Mouse (Mus musculus): ENCODE measurements around the gene AI837181. TPM values are rescaled to one million over a fixed set of nuclear protein-coding genes. Genes with fewer than 3 reads are reported as not detected.

The AI837181 gene
- polyA plus RNA-seq, 1 experiment from 2014 or later: 65.4 TPM

DNA sequence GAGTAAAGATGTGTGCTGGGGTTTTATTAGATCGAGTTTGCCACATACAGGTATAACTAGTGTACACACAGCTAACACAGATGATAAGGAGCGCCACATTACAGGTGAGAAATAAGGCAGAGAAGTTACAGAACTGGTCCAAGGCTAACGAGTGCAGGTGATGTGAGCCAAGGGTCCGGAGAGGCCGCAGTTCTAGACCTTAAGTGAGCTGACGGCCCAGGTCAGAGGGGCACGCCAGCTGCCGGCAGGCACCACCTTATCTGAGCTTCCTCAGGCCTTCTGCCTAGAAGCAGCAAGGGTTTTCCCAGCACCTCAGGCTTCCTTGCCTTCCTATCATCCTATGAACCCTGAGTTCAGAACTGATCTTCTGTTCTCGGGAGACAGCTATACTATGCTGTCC is 5.3 kb upstream of the AI837181 start:
- WGBS: 93% methylated on average over 9 of the region's 9 CpGs
- Histone ChIP-seq H3K9me3 (no peaks in the 10 kb centered on the region), H3K36me3 (peaks cover 36% of the 10 kb centered on the region; the same call in 1 of the 2 replicates), H3K9ac (no peak overlapping the region), H3K27me3 (replicated peaks) (no peaks in the 10 kb centered on the region), H3K4me2 (replicated peaks) (no peak overlapping the region), H3K4me3 (no peak overlapping the region), H3K27ac (no peak overlapping the region), H3K4me1 (peaks cover 14% of the 10 kb centered on the region)
- ATAC-seq (ENCODE audit: low FRiP score, low read depth): no peak

DNA sequence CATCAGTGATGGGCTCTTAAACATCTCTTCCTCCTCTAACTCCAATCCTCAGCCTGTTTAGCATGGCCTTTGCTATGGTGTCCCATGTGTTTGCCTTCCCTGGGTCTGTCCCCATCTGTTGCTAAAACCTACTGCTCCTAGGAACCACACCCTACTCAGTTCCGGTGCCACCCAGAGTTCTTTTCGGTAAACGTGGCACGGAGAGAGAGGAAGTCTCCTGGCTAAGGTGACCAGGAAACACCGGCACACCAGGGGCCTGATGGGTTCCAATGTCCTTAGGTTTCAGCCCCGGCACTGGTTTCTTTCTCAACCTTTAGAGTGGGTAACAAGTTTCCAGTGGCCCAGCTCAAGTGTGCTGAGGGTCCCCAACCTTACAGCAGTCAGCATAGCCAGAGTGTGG is 4.4 kb upstream of the AI837181 start:
- no peaks in the 10 kb centered on the region for H3K9me3 ChIP-seq
- no peak for ATAC-seq (ENCODE audit: low FRiP score, low read depth)

DNA sequence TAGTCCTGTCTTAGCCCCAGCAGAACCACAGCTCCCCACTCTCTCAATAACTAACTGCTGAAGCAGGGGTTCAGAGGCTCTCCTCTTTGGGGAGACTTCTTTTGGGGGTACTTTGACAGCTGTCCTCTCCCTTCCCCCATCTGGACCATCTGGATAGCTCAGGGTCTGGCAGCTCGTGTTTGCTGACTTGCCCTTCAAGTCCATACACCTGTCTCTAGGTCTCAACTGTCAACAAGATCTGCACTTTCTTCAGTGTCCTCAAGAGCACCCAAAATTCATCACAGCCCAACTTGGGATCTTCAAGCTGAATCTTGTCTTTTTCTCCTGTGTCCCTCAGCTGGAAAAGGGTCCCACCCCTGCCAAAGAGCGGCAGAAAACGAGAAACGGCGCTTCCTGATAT is 3.2 kb upstream of the AI837181 start:
- ATAC-seq (ENCODE audit: low FRiP score, low read depth): no peak
- H3K4me1 ChIP-seq: peaks cover 26% of the 10 kb centered on the region
- H3K27ac ChIP-seq: no peak overlapping the region
- no peak overlapping the region for H3K4me2 ChIP-seq (replicated peaks)
- no peak overlapping the region for H3K4me3 ChIP-seq
- peaks cover 45% of the 10 kb centered on the region for H3K36me3 ChIP-seq
- no peak overlapping the region for H3K9ac ChIP-seq
- 86% methylated on average over 5 of the region's 5 CpGs for WGBS
- no peaks in the 10 kb centered on the region for H3K27me3 ChIP-seq (replicated peaks)
- no peaks in the 10 kb centered on the region for H3K9me3 ChIP-seq

More for the DNA sequence above, 4.4 kb upstream of the AI837181 start:
- no peak overlapping the region for H3K27ac ChIP-seq
- H3K36me3 ChIP-seq: peaks cover 36% of the 10 kb centered on the region; the same call in 1 of the 2 replicates
- H3K27me3 ChIP-seq (replicated peaks): no peaks in the 10 kb centered on the region
- no peak overlapping the region for H3K4me3 ChIP-seq
- H3K4me1 ChIP-seq: peaks cover 14% of the 10 kb centered on the region
- H3K9ac ChIP-seq: no peak overlapping the region
- no peak overlapping the region for H3K4me2 ChIP-seq (replicated peaks)
- 93% methylated on average over 6 of the region's 6 CpGs for WGBS

DNA sequence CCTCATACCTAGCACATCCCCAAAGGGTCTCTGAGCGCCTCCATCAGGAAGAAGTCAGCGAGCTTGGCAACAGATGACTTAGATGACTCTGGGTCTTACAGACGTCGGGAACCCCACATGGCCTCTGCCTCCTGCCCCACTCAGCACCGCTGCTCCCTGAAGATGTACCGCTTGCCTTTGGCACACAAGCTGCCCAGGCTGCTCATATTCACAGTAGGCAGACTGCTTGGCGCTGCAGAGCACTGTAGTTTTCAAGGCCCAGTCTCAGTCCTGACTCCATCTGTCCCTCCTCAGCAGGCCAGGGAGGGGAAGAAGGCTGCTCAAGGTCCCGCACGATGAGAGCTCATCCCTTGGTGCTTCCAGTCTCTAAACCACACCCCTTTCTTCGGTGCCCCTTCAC is 2.7 kb upstream of the AI837181 start:
- no peak for ATAC-seq (ENCODE audit: low FRiP score, low read depth)
- no peak overlapping the region for H3K4me2 ChIP-seq (replicated peaks)
- no peaks in the 10 kb centered on the region for H3K27me3 ChIP-seq (replicated peaks)
- peaks cover 50% of the 10 kb centered on the region for H3K36me3 ChIP-seq
- no peaks in the 10 kb centered on the region for H3K9me3 ChIP-seq
- no peak overlapping the region for H3K4me3 ChIP-seq
- no peak overlapping the region for H3K9ac ChIP-seq
- H3K27ac ChIP-seq: no peak overlapping the region
- H3K4me1 ChIP-seq: peaks cover 29% of the 10 kb centered on the region
- WGBS: 89% methylated on average over 10 of the region's 10 CpGs

DNA sequence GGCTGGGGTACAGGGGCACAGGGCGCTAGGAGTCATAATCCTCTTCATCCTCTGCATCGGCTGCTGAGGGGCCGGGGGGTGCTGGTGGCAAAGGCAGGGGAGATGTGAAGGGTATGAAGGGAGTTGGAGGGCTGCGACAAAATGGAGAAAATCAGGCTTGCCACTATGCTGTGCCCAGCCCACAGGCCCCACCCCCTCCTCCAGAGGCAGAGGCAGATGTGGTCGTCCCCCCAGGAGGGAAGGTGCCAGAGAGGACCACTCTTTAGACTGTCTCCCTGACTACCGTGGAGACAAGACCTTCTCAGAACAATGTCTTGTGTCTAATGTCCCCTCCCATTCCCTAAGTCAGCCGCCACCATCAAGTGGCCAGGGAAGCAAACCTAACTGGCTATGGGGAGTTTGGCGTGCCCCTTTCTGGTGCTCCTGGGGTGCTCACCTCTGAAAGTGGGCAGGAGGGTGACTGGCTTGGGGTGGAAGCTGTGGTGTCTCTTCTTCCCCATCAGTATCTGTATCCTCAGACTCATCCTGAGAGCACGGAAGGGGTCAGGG is 2.0 kb upstream of the AI837181 start:
- peaks cover 48% of the 10 kb centered on the region for H3K36me3 ChIP-seq
- no peaks in the 10 kb centered on the region for H3K9me3 ChIP-seq
- H3K4me2 ChIP-seq (replicated peaks): peak overlapping the region; percentile 90
- 71% methylated on average over 9 of the region's 9 CpGs for WGBS
- H3K4me3 ChIP-seq: no peak overlapping the region
- H3K27ac ChIP-seq: no peak overlapping the region
- ATAC-seq (ENCODE audit: low FRiP score, low read depth): no peak
- no peaks in the 10 kb centered on the region for H3K27me3 ChIP-seq (replicated peaks)
- peak overlapping the region; percentile 0; the same call in 1 of the 2 replicates for H3K9ac ChIP-seq
- peaks cover 29% of the 10 kb centered on the region for H3K4me1 ChIP-seq

DNA sequence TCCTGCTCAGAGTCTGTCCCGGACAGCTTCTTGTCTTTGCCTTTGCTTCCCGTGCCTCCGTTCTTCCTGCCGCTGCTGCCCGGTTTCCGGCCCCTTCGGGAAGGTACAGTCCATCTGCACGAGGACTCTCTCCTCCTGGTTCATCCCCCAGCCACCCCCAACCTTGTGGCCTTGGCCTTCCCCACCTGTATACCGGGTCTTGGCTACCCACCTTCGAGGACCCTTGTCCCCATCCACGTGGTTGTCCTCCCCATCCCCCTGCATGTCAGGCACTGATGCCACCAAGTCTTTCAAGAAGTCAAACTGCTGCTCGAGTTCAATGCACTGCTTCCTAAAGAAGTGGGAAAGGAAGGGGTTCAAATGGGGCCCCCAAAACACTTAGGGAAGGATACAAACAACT is 1.4 kb upstream of the AI837181 start:
- Histone ChIP-seq H3K27ac (no peak overlapping the region), H3K4me2 (replicated peaks) (peak overlapping the region; percentile 90), H3K4me3 (peak overlapping the region; percentile 82), H3K9ac (peak overlapping the region; percentile 87), H3K27me3 (replicated peaks) (no peaks in the 10 kb centered on the region), H3K4me1 (peaks cover 29% of the 10 kb centered on the region), H3K36me3 (peaks cover 43% of the 10 kb centered on the region), H3K9me3 (no peaks in the 10 kb centered on the region)
- ATAC-seq (ENCODE audit: low FRiP score, low read depth): no peak
- 77% methylated on average over 12 of the region's 12 CpGs for WGBS

DNA sequence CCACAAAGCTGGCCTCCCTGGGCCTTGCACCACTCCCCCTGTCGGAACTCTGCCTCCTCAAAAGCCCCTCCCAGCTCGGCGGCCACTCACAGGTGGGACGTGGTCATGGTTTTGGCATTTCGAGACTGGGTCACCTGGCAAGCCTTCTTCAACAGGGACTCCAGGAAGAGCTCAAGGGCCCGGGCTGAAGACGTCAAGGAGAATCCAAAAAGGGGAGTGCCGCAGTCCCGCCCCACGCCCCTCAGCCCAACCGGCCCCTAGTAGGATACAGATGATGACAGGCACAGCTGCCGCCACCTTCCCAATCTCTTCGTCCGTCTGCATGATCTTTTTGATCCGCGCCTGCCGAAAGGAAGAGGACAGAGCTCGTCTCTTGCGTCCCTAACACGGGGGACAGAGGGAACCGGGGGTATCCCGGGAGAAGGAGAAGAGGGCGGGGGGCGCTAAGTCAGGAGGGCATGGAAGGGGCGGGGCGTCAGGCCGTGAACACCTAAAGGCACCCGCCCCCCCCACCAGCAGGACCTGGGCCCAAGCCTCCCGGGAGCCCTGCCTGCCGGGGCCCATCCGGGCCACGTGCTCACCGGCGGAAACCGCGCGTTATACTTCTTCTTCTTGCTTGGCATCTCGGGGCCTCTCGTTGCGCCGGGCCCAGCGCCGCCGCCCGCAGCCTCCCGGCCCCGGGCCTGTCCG is 707 bp upstream of the AI837181 start:
- peak overlapping the region; percentile 90 for H3K4me2 ChIP-seq (replicated peaks)
- H3K4me1 ChIP-seq: peaks cover 29% of the 10 kb centered on the region
- H3K27me3 ChIP-seq (replicated peaks): no peaks in the 10 kb centered on the region
- H3K9me3 ChIP-seq: no peaks in the 10 kb centered on the region
- H3K9ac ChIP-seq: peak overlapping the region; percentile 87
- ATAC-seq (ENCODE audit: low FRiP score, low read depth): peak; percentile 48
- H3K36me3 ChIP-seq: peaks cover 43% of the 10 kb centered on the region
- peak overlapping the region; percentile 82 for H3K4me3 ChIP-seq
- WGBS: under 1% methylated on average over 42 of the region's 48 CpGs
- H3K27ac ChIP-seq: peak overlapping the region; percentile 81

DNA sequence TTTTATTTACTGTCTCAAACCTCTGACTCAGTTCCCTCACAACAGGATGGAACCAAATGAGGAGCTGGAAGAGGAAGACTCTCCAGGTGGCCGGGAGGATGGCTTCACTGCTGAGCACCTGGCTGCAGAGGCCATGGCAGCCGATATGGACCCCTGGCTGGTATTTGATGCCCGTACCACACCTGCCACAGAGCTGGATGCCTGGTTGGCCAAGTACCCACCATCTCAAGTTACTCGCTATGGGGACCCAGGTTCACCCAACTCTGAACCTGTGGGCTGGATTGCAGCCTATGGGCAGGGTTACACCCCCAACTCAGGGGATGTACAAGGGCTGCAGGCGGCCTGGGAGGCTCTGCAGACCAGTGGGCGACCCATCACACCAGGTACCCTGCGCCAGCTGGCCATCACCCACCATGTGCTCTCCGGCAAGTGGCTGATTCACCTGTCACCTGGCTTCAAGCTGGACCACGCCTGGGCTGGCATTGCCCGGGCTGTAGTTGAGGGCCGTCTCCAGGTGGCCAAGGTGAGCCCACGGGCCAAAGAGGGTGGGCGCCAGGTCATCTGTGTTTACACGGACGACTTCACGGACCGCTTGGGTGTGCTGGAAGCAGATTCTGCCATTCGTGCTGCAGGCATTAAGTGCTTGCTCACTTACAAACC is 1.1 kb downstream of the AI837181 start:
- Histone ChIP-seq H3K27me3 (replicated peaks) (no peaks in the 10 kb centered on the region), H3K9ac (peak overlapping the region; percentile 87), H3K27ac (no peak overlapping the region), H3K4me2 (replicated peaks) (peak overlapping the region; percentile 73), H3K9me3 (no peaks in the 10 kb centered on the region), H3K4me3 (peak overlapping the region; percentile 82), H3K4me1 (peaks cover 29% of the 10 kb centered on the region), H3K36me3 (peaks cover 28% of the 10 kb centered on the region)
- 94% methylated on average over 18 of the region's 18 CpGs for WGBS
- ATAC-seq (ENCODE audit: low FRiP score, low read depth): no peak

DNA sequence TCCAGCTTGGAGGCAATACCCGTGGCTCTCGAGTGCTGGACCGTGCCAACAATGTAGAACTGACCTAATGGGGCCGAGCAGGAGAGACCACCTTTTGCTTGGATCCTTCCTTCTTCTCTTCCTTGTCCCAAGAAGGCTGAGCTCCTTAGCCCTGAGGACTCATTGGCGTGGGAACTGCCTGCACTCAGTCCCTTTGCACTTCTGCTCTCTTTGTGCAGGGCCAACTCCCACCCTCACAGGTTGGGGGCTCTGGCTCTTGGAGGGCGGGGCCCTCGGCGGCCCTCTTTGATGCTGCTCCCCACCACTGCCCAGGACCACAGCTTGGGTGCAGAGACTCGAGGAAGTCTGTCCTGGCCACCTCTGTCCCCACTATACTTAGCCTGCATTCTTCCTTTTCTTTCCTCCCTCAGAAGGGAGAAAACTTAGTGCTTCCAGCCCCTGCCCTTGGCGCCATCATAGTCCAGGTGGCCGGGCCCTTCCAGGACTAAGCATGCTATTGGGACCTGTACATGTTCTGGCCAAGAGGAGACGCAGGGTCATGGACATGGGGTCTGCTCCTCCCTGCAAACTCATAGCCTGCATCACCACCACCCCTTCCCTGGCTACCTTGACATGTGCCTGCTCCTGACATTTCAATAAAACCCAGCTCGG is 1.8 kb downstream of the AI837181 start:
- ATAC-seq (ENCODE audit: low FRiP score, low read depth): no peak
- Histone ChIP-seq H3K36me3 (peaks cover 26% of the 10 kb centered on the region), H3K4me3 (no peak overlapping the region), H3K27me3 (replicated peaks) (no peaks in the 10 kb centered on the region), H3K4me1 (peaks cover 29% of the 10 kb centered on the region), H3K27ac (no peak overlapping the region), H3K9me3 (no peaks in the 10 kb centered on the region), H3K9ac (0 out of 2 replicates have a peak overlapping the region, but pooled peaks have one; percentile 1), H3K4me2 (replicated peaks) (peak overlapping the region; percentile 73)
- 94% methylated on average over 13 of the region's 13 CpGs for WGBS

DNA sequence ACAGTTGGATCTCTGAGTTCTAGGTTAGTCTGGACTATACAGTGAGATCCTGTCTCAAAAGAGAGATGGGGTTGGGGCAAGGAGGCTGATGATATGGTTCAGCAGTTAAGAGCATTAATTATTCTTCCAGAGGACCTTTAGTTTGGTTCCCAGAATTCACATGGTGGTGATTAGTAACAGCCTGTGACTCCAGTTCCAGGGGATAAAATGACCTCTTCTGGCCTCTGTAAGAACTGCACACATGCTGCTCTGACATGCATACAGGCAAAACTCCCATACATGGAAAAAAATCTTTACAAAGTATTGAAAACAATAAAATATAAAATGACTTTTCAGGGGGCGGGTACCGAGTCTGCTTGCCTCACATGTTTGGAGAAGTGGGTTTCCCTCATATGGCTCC is 3.1 kb downstream of the AI837181 start:
- no peak overlapping the region for H3K27ac ChIP-seq
- no peaks in the 10 kb centered on the region for H3K9me3 ChIP-seq
- no peak overlapping the region for H3K4me2 ChIP-seq (replicated peaks)
- no peak overlapping the region for H3K4me3 ChIP-seq
- no peak overlapping the region for H3K9ac ChIP-seq
- no peaks in the 10 kb centered on the region for H3K27me3 ChIP-seq (replicated peaks)
- 95% methylated on average over 2 of the region's 2 CpGs for WGBS
- H3K36me3 ChIP-seq: peaks cover 15% of the 10 kb centered on the region
- ATAC-seq (ENCODE audit: low FRiP score, low read depth): no peak
- H3K4me1 ChIP-seq: peaks cover 27% of the 10 kb centered on the region

DNA sequence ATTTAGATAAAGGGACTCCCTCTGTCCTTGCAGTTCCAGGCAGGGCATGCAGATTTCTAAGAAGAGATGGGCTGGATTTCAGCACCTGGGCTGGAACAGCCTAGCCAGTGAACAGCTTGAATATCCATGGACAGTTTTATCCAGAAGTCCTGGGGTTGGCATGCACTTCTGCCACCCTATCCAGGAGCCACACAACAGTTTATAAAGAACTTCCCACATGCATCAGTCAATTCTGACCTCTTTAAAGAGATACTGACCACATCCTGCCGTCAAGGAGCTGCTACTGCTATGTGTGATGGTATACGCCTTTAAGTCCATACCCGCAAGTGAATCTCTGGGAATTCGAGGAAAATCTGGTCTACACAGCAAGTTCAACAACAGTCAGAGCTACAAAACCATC is 4.3 kb downstream of the AI837181 start:
- Histone ChIP-seq H3K36me3 (peaks cover 15% of the 10 kb centered on the region), H3K9ac (no peak overlapping the region), H3K27ac (no peak overlapping the region), H3K4me2 (replicated peaks) (no peak overlapping the region), H3K9me3 (no peaks in the 10 kb centered on the region), H3K4me3 (no peak overlapping the region), H3K4me1 (peaks cover 23% of the 10 kb centered on the region), H3K27me3 (replicated peaks) (no peaks in the 10 kb centered on the region)
- ATAC-seq (ENCODE audit: low FRiP score, low read depth): no peak
- WGBS: 85% methylated on average over 4 of the region's 4 CpGs

DNA sequence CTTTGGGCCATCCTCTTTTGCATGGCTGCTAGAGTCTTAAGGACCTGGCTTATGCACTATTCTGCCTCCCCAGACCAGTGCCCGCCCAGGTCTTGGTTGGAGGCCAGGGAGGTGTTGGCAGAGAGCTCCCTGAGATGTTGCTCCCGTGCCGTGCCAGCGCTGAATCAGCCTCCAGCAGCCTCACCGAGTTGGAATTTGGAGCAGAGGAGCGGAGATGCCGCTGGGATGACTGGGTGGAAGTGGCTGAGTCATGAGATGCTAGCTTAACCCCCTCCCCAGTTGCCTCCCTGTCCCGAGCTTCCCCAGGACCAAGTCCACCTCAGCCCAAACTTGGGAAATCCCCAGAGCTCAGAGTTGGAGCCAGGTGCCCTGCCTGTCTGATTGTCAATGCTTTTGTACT is 4.9 kb downstream of the AI837181 start:
- 85% methylated on average over 8 of the region's 8 CpGs for WGBS

More for the DNA sequence above, 4.9 kb downstream of the AI837181 start:
- Histone ChIP-seq H3K4me3 (no peak overlapping the region), H3K27me3 (replicated peaks) (no peaks in the 10 kb centered on the region), H3K4me1 (peaks cover 23% of the 10 kb centered on the region), H3K9ac (no peak overlapping the region), H3K9me3 (no peaks in the 10 kb centered on the region), H3K4me2 (replicated peaks) (no peak overlapping the region), H3K27ac (no peak overlapping the region), H3K36me3 (peaks cover 15% of the 10 kb centered on the region)
- ATAC-seq (ENCODE audit: low FRiP score, low read depth): no peak

Measured in neural tube, embryonic 12.5 days (tissue).